Mouse (Mus musculus): ENCODE data around the gene Stard13. TPM values are rescaled to one million over a fixed set of nuclear protein-coding genes. Genes with fewer than 3 reads are reported as not detected.

Stard13 gene
- polyA plus RNA-seq, 1 experiment = 1.9 TPM

GRCm38 (mm10) chr5:151218689-151219115, 14.9 kb downstream of the Stard13 start:
- no peak for DNase-seq
- TF ChIP-seq CTCF (IDR thresholded peaks at IDR 0.05; ENCODE audit: borderline replicate concordance, control insufficient read depth, extremely low read depth, insufficient read depth, low read length, poor library complexity) (no peak), POLR2A (IDR thresholded peaks at IDR 0.05; ENCODE audit: control insufficient read depth, extremely low read depth, insufficient read depth, low read length, poor library complexity) (no peak)

DNA sequence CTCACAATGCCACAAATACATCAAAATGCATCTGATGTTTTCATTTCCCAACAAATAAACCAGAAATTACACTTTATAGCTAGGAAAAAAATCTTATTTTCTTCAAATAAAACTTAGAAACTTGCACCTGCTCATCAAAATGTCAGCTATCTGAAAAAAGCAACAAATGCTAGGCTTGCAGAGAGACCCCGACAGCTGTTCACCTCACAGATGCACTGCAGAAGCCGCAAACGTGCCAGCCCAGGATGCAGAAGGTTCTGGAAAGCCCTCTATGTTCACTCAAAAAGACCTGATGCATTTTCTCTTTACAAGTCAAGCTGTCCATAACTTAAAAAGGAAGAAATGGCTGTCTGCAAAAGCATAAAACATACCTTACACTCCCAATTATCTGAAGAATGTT, 20.5 kb downstream of the Stard13 start:
- TF ChIP-seq POLR2A (IDR thresholded peaks at IDR 0.05; ENCODE audit: control insufficient read depth, extremely low read depth, insufficient read depth, low read length, poor library complexity) (no peak), CTCF (IDR thresholded peaks at IDR 0.05; ENCODE audit: borderline replicate concordance, control insufficient read depth, extremely low read depth, insufficient read depth, low read length, poor library complexity) (no peak)
- H3K4me3 ChIP-seq (ENCODE audit: control insufficient read depth, insufficient read depth, low read length) = no peak overlapping the region
- H3K27me3 ChIP-seq (ENCODE audit: control insufficient read depth, insufficient read depth, low read length) = no peaks in the 10 kb centered on the region
- WGBS = 86% methylated on average over 3 of the region's 3 CpGs
- H3K27ac ChIP-seq (ENCODE audit: control insufficient read depth, insufficient read depth, low read length) = no peak overlapping the region
- no peaks in the 10 kb centered on the region for H3K4me1 ChIP-seq (replicated peaks; ENCODE audit: control insufficient read depth, insufficient read depth, low read length)
- no peak for DNase-seq
- no peaks in the 10 kb centered on the region for H3K36me3 ChIP-seq (ENCODE audit: control insufficient read depth, insufficient read depth, low read length)

More at GRCm38 (mm10) chr5:151218689-151219115, 14.9 kb downstream of the Stard13 start:
- 91% methylated on average over 6 of the region's 6 CpGs for WGBS
- H3K4me1 ChIP-seq (replicated peaks; ENCODE audit: control insufficient read depth, insufficient read depth, low read length) = no peaks in the 10 kb centered on the region
- no peak overlapping the region for H3K4me3 ChIP-seq (ENCODE audit: control insufficient read depth, insufficient read depth, low read length)
- H3K27me3 ChIP-seq (ENCODE audit: control insufficient read depth, insufficient read depth, low read length) = no peaks in the 10 kb centered on the region
- H3K36me3 ChIP-seq (ENCODE audit: control insufficient read depth, insufficient read depth, low read length) = no peaks in the 10 kb centered on the region
- no peak overlapping the region for H3K27ac ChIP-seq (ENCODE audit: control insufficient read depth, insufficient read depth, low read length)

DNA sequence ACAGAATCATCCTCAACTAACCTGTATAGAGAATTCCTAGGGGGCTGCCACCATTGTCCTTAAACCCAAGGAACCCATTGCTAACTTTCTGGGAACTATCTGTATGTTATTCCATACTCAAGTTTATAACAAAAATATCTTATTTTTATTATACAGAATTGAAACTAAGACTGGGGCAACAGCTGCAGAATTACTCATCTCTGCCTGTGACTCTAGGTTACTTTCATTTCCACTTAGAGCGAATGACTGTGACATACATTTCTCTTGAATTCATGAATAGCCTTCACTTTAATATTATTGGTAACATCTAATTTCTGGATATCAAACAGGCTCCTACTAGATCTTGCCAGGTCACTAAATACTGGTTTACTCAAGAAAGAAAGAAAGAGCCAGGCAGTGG, 22.8 kb downstream of the Stard13 start:
- Histone ChIP-seq H3K27me3 (ENCODE audit: control insufficient read depth, insufficient read depth, low read length) (no peaks in the 10 kb centered on the region), H3K4me1 (replicated peaks; ENCODE audit: control insufficient read depth, insufficient read depth, low read length) (no peaks in the 10 kb centered on the region), H3K27ac (ENCODE audit: control insufficient read depth, insufficient read depth, low read length) (no peak overlapping the region), H3K4me3 (ENCODE audit: control insufficient read depth, insufficient read depth, low read length) (no peak overlapping the region), H3K36me3 (ENCODE audit: control insufficient read depth, insufficient read depth, low read length) (no peaks in the 10 kb centered on the region)
- 89% methylated on average over 1 of the region's 1 CpGs for WGBS
- no peak for DNase-seq
- TF ChIP-seq CTCF (IDR thresholded peaks at IDR 0.05; ENCODE audit: borderline replicate concordance, control insufficient read depth, extremely low read depth, insufficient read depth, low read length, poor library complexity) (no peak), POLR2A (IDR thresholded peaks at IDR 0.05; ENCODE audit: control insufficient read depth, extremely low read depth, insufficient read depth, low read length, poor library complexity) (no peak)

GRCm38 (mm10) chr5:151210060-151210459, 23.6 kb downstream of the Stard13 start:
- Histone ChIP-seq H3K27me3 (ENCODE audit: control insufficient read depth, insufficient read depth, low read length) (no peaks in the 10 kb centered on the region), H3K4me1 (replicated peaks; ENCODE audit: control insufficient read depth, insufficient read depth, low read length) (no peaks in the 10 kb centered on the region), H3K4me3 (ENCODE audit: control insufficient read depth, insufficient read depth, low read length) (no peak overlapping the region), H3K27ac (ENCODE audit: control insufficient read depth, insufficient read depth, low read length) (no peak overlapping the region), H3K36me3 (ENCODE audit: control insufficient read depth, insufficient read depth, low read length) (no peaks in the 10 kb centered on the region)
- no peak for TF ChIP-seq POLR2A (IDR thresholded peaks at IDR 0.05; ENCODE audit: control insufficient read depth, extremely low read depth, insufficient read depth, low read length, poor library complexity)
- no peak for TF ChIP-seq CTCF (IDR thresholded peaks at IDR 0.05; ENCODE audit: borderline replicate concordance, control insufficient read depth, extremely low read depth, insufficient read depth, low read length, poor library complexity)
- DNase-seq = no peak
- WGBS = 48% methylated on average over 2 of the region's 2 CpGs

DNA sequence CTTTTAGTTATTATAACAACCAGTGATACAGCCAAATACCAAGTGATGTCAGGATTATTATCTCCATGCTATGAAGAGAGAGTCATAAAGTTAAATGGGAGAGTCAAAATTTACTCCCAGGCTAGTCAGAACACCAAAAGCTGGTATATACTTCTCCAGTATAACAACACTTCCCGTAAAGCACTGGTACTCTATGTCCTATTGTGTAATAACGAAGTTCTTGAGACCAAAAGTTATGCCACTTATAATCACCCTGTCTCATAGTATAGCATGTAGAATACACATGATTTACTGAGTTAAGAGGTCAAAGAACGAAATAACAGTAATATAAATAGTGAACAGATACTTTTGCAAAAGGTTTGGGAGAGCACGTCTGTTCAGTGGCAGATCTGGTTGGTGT, 28.6 kb downstream of the Stard13 start:
- DNase-seq = no peak
- Histone ChIP-seq H3K4me1 (replicated peaks; ENCODE audit: control insufficient read depth, insufficient read depth, low read length) (no peaks in the 10 kb centered on the region), H3K27ac (ENCODE audit: control insufficient read depth, insufficient read depth, low read length) (no peak overlapping the region), H3K4me3 (ENCODE audit: control insufficient read depth, insufficient read depth, low read length) (no peak overlapping the region), H3K36me3 (ENCODE audit: control insufficient read depth, insufficient read depth, low read length) (no peaks in the 10 kb centered on the region), H3K27me3 (ENCODE audit: control insufficient read depth, insufficient read depth, low read length) (no peaks in the 10 kb centered on the region)
- TF ChIP-seq POLR2A (IDR thresholded peaks at IDR 0.05; ENCODE audit: control insufficient read depth, extremely low read depth, insufficient read depth, low read length, poor library complexity) = no peak
- TF ChIP-seq CTCF (IDR thresholded peaks at IDR 0.05; ENCODE audit: borderline replicate concordance, control insufficient read depth, extremely low read depth, insufficient read depth, low read length, poor library complexity) = no peak
- WGBS = 97% methylated on average over 4 of the region's 4 CpGs

DNA sequence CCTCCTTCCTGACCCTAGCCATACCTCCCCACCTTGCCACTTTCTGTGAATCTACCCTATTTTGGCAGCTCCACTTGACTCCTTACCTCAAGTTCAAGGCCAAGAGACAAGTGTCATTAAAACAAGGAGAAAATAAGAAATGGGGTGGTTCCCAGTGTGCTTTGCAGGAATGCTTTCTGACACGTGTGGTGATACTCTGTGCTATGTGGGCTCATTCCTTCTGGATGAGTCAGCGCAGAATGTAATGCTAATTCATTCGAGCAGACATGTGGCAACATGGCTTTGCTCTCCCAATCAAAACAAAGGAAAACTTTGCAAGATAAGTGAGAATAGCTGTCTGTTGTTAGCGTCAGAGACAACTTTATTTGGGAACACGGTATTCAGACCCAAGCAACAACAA, 30.7 kb downstream of the Stard13 start:
- Histone ChIP-seq H3K27ac (ENCODE audit: control insufficient read depth, insufficient read depth, low read length) (no peak overlapping the region), H3K4me3 (ENCODE audit: control insufficient read depth, insufficient read depth, low read length) (no peak overlapping the region), H3K27me3 (ENCODE audit: control insufficient read depth, insufficient read depth, low read length) (no peaks in the 10 kb centered on the region), H3K4me1 (replicated peaks; ENCODE audit: control insufficient read depth, insufficient read depth, low read length) (no peaks in the 10 kb centered on the region), H3K36me3 (ENCODE audit: control insufficient read depth, insufficient read depth, low read length) (no peaks in the 10 kb centered on the region)
- WGBS = 86% methylated on average over 5 of the region's 5 CpGs
- DNase-seq = no peak
- TF ChIP-seq CTCF (IDR thresholded peaks at IDR 0.05; ENCODE audit: borderline replicate concordance, control insufficient read depth, extremely low read depth, insufficient read depth, low read length, poor library complexity) = no peak

DNA sequence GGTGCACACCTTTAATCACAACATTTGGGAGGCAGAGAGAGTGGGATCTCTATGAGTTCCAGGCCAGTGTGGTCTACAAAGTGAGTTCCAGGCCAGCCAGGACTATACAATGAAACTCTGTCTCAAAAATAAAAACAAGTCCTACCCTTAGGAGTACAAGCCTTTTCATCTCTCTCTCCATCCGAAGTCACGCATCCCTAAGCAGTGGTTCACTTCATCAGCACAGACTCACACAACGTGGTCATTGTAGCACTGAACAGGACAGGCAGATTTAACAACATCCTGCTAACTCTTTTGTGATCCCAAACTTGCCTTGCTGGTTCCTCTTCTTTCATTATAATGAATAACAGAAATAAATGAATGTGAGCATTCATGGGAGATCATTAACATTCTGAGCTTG, 32.4 kb downstream of the Stard13 start:
- no peak for TF ChIP-seq CTCF (IDR thresholded peaks at IDR 0.05; ENCODE audit: borderline replicate concordance, control insufficient read depth, extremely low read depth, insufficient read depth, low read length, poor library complexity)
- no peak for TF ChIP-seq POLR2A (IDR thresholded peaks at IDR 0.05; ENCODE audit: control insufficient read depth, extremely low read depth, insufficient read depth, low read length, poor library complexity)
- Histone ChIP-seq H3K27me3 (ENCODE audit: control insufficient read depth, insufficient read depth, low read length) (no peaks in the 10 kb centered on the region), H3K36me3 (ENCODE audit: control insufficient read depth, insufficient read depth, low read length) (no peaks in the 10 kb centered on the region), H3K4me1 (replicated peaks; ENCODE audit: control insufficient read depth, insufficient read depth, low read length) (no peaks in the 10 kb centered on the region), H3K27ac (ENCODE audit: control insufficient read depth, insufficient read depth, low read length) (no peak overlapping the region), H3K4me3 (ENCODE audit: control insufficient read depth, insufficient read depth, low read length) (no peak overlapping the region)
- WGBS = 87% methylated on average over 3 of the region's 3 CpGs
- DNase-seq = no peak

Measured in thymus, adult 2 months (tissue).